Mouse (Mus musculus): Measurements from ENCODE around the gene Mat2b. TPM values are rescaled to one million over a fixed set of nuclear protein-coding genes. Genes with fewer than 3 reads are reported as not detected.

Gene Mat2b
- total and polyA plus RNA-seq, 2 experiments from 2014 or later = 97.0 to 144 TPM

GRCm38 (mm10) chr11:40649726-40650445 lies 45.1 kb downstream of the Mat2b start:
- no peaks in the 10 kb centered on the region for H3K36me3 ChIP-seq (replicated peaks; ENCODE audit: control insufficient read depth, insufficient read depth, low read length)
- no peak overlapping the region for H3K4me3 ChIP-seq (ENCODE audit: low read depth, low read length)
- no peaks in the 10 kb centered on the region for H3K9me3 ChIP-seq (replicated peaks; ENCODE audit: control insufficient read depth, low read length)
- H3K4me2 ChIP-seq (ENCODE audit: low read depth, low read length) = no peak overlapping the region
- H3K9ac ChIP-seq (replicated peaks; ENCODE audit: low read depth, low read length) = no peak overlapping the region
- H3K4me1 ChIP-seq (ENCODE audit: control insufficient read depth, insufficient read depth) = no peaks in the 10 kb centered on the region
- ATAC-seq (ENCODE audit: insufficient read depth, low read depth) = no peak
- H3K27ac ChIP-seq (ENCODE audit: low read depth) = no peak overlapping the region
- TF ChIP-seq CTCF (IDR thresholded peaks at IDR 0.05; ENCODE audit: low read depth) (no peak), EP300 (IDR thresholded peaks at IDR 0.05; ENCODE audit: low read depth) (no peak)
- no peak for DNase-seq (ENCODE audit: low spot score)
- H3K27me3 ChIP-seq (ENCODE audit: control insufficient read depth, insufficient read depth, low read length) = no peaks in the 10 kb centered on the region
- WGBS = 78% methylated on average over 8 of the region's 8 CpGs

GRCm38 (mm10) chr11:40647246-40647645 lies 47.8 kb downstream of the Mat2b start:
- Histone ChIP-seq H3K4me1 (ENCODE audit: control insufficient read depth, insufficient read depth) (no peaks in the 10 kb centered on the region), H3K4me2 (ENCODE audit: low read depth, low read length) (no peak overlapping the region), H3K9ac (replicated peaks; ENCODE audit: low read depth, low read length) (no peak overlapping the region), H3K27me3 (ENCODE audit: control insufficient read depth, insufficient read depth, low read length) (no peaks in the 10 kb centered on the region), H3K9me3 (replicated peaks; ENCODE audit: control insufficient read depth, low read length) (no peaks in the 10 kb centered on the region), H3K4me3 (ENCODE audit: low read depth, low read length) (no peak overlapping the region), H3K27ac (ENCODE audit: low read depth) (no peak overlapping the region), H3K36me3 (replicated peaks; ENCODE audit: control insufficient read depth, insufficient read depth, low read length) (no peaks in the 10 kb centered on the region)
- TF ChIP-seq EP300 (IDR thresholded peaks at IDR 0.05; ENCODE audit: low read depth) = no peak
- TF ChIP-seq CTCF (IDR thresholded peaks at IDR 0.05; ENCODE audit: low read depth) = no peak
- ATAC-seq (ENCODE audit: insufficient read depth, low read depth) = no peak
- DNase-seq (ENCODE audit: low spot score) = no peak
- 59% methylated on average over 2 of the region's 2 CpGs for WGBS

Other genes with a start within 250 kb of the Mat2b start
- gene Hmmr, start 38.2 kb upstream of the Mat2b start, total RNA-seq (2014; rRNA removed; ENCODE audit: low replicate concordance) = 29.0 and 56.5 TPM in 2 replicates
- gene Hmmr, start 38.2 kb upstream of the Mat2b start, polyA plus RNA-seq (2015; fragmentation: Nextera tagmentation; extraction: Ambion mirVana) = 18.0 and 18.1 TPM in 2 replicates
- 28.3 and 55.1 TPM in 2 replicates for gene Nudcd2, start 38.5 kb upstream of the Mat2b start, total RNA-seq (2014; rRNA removed; ENCODE audit: low replicate concordance)
- 68.9 and 72.4 TPM in 2 replicates for gene Nudcd2, start 38.5 kb upstream of the Mat2b start, polyA plus RNA-seq (2015; fragmentation: Nextera tagmentation; extraction: Ambion mirVana)
- 215 and 246 TPM in 2 replicates for gene Ccng1, start 60.1 kb upstream of the Mat2b start, total RNA-seq (2014; rRNA removed; ENCODE audit: low replicate concordance)
- gene Ccng1, start 60.1 kb upstream of the Mat2b start, polyA plus RNA-seq (2015; fragmentation: Nextera tagmentation; extraction: Ambion mirVana) = 172 and 174 TPM in 2 replicates